Mouse (Mus musculus): ENCODE results near the gene Rnf185. TPM values are rescaled to one million over a fixed set of nuclear protein-coding genes. Genes with fewer than 3 reads are reported as not detected.

Gene Rnf185
- polyA plus RNA-seq, 1 experiment from 2014 or later = 19.4 TPM

- ATAC-seq (ENCODE audit: low FRiP score, low TSS enrichment) (peak; percentile 11; the same call in 1 of the 2 replicates), DNase-seq (ENCODE audit: low spot score) (peak; percentile 26)
- Histone ChIP-seq H3K27me3 (ENCODE audit: control insufficient read depth, insufficient read depth, low read length) (no peaks in the 10 kb centered on the region), H3K4me1 (replicated peaks; ENCODE audit: control insufficient read depth, insufficient read depth) (no peaks in the 10 kb centered on the region), H3K36me3 (ENCODE audit: control insufficient read depth, insufficient read depth, low read length) (no peaks in the 10 kb centered on the region; the same call in 1 of the 2 replicates), H3K4me3 (ENCODE audit: low read depth, low read length) (no peak overlapping the region), H3K9ac (ENCODE audit: low read length) (no peak overlapping the region), H3K27ac (replicated peaks) (peak overlapping the region; percentile 65), H3K4me2 (replicated peaks; ENCODE audit: low read depth) (no peak overlapping the region), H3K9me3 (ENCODE audit: control insufficient read depth, low read length) (no peaks in the 10 kb centered on the region)
- WGBS = 56% methylated on average over 5 of the region's 5 CpGs
- TF ChIP-seq CTCF (IDR thresholded peaks at IDR 0.05; ENCODE audit: low read depth) (no peak), EP300 (optimal IDR thresholded peaks at IDR 0.05) (no peak)
Measured at GRCm38 (mm10) chr11:3390789-3391188, 61.4 kb downstream of the Rnf185 start.

DNA sequence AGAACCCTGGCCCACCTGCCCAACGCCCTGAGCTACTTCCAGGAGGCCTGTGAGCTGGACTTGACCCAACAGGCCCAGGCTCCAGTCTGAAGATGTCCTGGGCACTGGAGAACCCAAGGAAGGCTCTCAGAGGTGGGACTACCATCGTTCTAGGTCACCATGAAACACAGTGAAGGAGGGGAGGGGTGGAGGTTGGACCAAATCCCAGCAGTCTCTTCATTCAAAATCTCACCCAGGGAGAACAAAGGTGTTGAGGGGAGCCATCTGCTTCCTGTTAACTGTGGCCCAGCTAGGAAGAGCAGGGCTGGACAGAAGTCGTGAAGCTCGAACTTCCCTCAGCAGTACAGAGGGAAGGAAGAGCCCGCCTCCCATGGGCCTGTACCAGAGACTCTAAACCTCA, 62.2 kb downstream of the Rnf185 start:
- TF ChIP-seq EP300 (optimal IDR thresholded peaks at IDR 0.05) = no peak
- TF ChIP-seq CTCF (IDR thresholded peaks at IDR 0.05; ENCODE audit: low read depth) = no peak
- 68% methylated on average over 5 of the region's 5 CpGs for WGBS
- no peaks in the 10 kb centered on the region for H3K36me3 ChIP-seq (ENCODE audit: control insufficient read depth, insufficient read depth, low read length)
- no peaks in the 10 kb centered on the region for H3K4me1 ChIP-seq (replicated peaks; ENCODE audit: control insufficient read depth, insufficient read depth)
- H3K4me3 ChIP-seq (ENCODE audit: low read depth, low read length) = no peak overlapping the region
- no peak for ATAC-seq (ENCODE audit: low FRiP score, low TSS enrichment)
- H3K27me3 ChIP-seq (ENCODE audit: control insufficient read depth, insufficient read depth, low read length) = no peaks in the 10 kb centered on the region
- H3K9me3 ChIP-seq (ENCODE audit: control insufficient read depth, low read length) = no peaks in the 10 kb centered on the region
- H3K9ac ChIP-seq (ENCODE audit: low read length) = no peak overlapping the region
- peak overlapping the region; percentile 65 for H3K27ac ChIP-seq (replicated peaks)
- no peak overlapping the region for H3K4me2 ChIP-seq (replicated peaks; ENCODE audit: low read depth)
- DNase-seq (ENCODE audit: low spot score) = no peak

GRCm38 (mm10) chr11:3387482-3388196, 64.5 kb downstream of the Rnf185 start:
- Histone ChIP-seq H3K27ac (replicated peaks) (no peak overlapping the region), H3K4me2 (replicated peaks; ENCODE audit: low read depth) (no peak overlapping the region), H3K36me3 (ENCODE audit: control insufficient read depth, insufficient read depth, low read length) (no peaks in the 10 kb centered on the region; the same call in 1 of the 2 replicates), H3K4me1 (replicated peaks; ENCODE audit: control insufficient read depth, insufficient read depth) (no peaks in the 10 kb centered on the region), H3K9ac (ENCODE audit: low read length) (no peak overlapping the region), H3K4me3 (ENCODE audit: low read depth, low read length) (no peak overlapping the region), H3K9me3 (ENCODE audit: control insufficient read depth, low read length) (no peaks in the 10 kb centered on the region), H3K27me3 (ENCODE audit: control insufficient read depth, insufficient read depth, low read length) (no peaks in the 10 kb centered on the region)
- WGBS = 62% methylated on average over 6 of the region's 6 CpGs
- peak; percentile 73 for ATAC-seq (ENCODE audit: low FRiP score, low TSS enrichment)
- peak; percentile 37 for TF ChIP-seq CTCF (IDR thresholded peaks at IDR 0.05; ENCODE audit: low read depth)
- no peak for TF ChIP-seq EP300 (optimal IDR thresholded peaks at IDR 0.05)
- peak; percentile 53 for DNase-seq (ENCODE audit: low spot score)

DNA sequence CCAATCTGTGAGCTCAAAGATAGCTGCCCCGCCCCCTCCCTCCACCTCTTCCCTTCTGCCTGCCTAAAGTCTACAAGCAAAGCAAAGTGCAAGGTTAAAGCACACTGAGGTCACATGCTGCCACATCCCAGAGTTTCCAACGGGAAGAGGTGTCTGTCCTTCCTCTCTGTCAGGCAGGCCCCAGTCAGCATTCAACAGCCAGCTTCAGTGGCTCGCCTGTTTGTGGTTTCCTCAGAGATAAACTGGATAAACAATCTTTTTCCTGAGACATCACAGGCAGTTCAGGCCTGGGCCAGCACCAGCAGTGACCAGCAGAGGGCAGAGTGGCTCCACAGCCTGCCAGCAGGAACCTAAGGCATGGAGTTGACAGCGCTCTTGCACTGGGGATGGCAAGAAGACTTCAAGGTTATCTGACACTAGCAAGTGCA, 65.2 kb downstream of the Rnf185 start:
- 15% methylated on average over 4 of the region's 4 CpGs for WGBS
- ATAC-seq (ENCODE audit: low FRiP score, low TSS enrichment) (peak; percentile 86), DNase-seq (ENCODE audit: low spot score) (peak; percentile 94)
- no peaks in the 10 kb centered on the region for H3K4me1 ChIP-seq (replicated peaks; ENCODE audit: control insufficient read depth, insufficient read depth)
- H3K9ac ChIP-seq (ENCODE audit: low read length) = no peak overlapping the region
- H3K36me3 ChIP-seq (ENCODE audit: control insufficient read depth, insufficient read depth, low read length) = no peaks in the 10 kb centered on the region; the same call in 1 of the 2 replicates
- no peak overlapping the region for H3K4me2 ChIP-seq (replicated peaks; ENCODE audit: low read depth)
- H3K9me3 ChIP-seq (ENCODE audit: control insufficient read depth, low read length) = no peaks in the 10 kb centered on the region
- TF ChIP-seq EP300 (optimal IDR thresholded peaks at IDR 0.05) (no peak), CTCF (IDR thresholded peaks at IDR 0.05; ENCODE audit: low read depth) (peak; percentile 100)
- no peak overlapping the region for H3K27ac ChIP-seq (replicated peaks)
- no peak overlapping the region for H3K4me3 ChIP-seq (ENCODE audit: low read depth, low read length)
- H3K27me3 ChIP-seq (ENCODE audit: control insufficient read depth, insufficient read depth, low read length) = no peaks in the 10 kb centered on the region

GRCm38 (mm10) chr11:3382602-3383594, 69.3 kb downstream of the Rnf185 start:
- TF ChIP-seq EP300 (optimal IDR thresholded peaks at IDR 0.05) (no peak), CTCF (IDR thresholded peaks at IDR 0.05; ENCODE audit: low read depth) (peak; percentile 46)
- no peak overlapping the region for H3K4me2 ChIP-seq (replicated peaks; ENCODE audit: low read depth)
- WGBS = 84% methylated on average over 5 of the region's 5 CpGs
- H3K4me3 ChIP-seq (ENCODE audit: low read depth, low read length) = no peak overlapping the region
- H3K9me3 ChIP-seq (ENCODE audit: control insufficient read depth, low read length) = no peaks in the 10 kb centered on the region
- no peaks in the 10 kb centered on the region; the same call in 1 of the 2 replicates for H3K36me3 ChIP-seq (ENCODE audit: control insufficient read depth, insufficient read depth, low read length)
- DNase-seq (ENCODE audit: low spot score) = no peak
- ATAC-seq (ENCODE audit: low FRiP score, low TSS enrichment) = no peak
- H3K27ac ChIP-seq (replicated peaks) = no peak overlapping the region
- H3K27me3 ChIP-seq (ENCODE audit: control insufficient read depth, insufficient read depth, low read length) = no peaks in the 10 kb centered on the region
- no peak overlapping the region for H3K9ac ChIP-seq (ENCODE audit: low read length)
- no peaks in the 10 kb centered on the region for H3K4me1 ChIP-seq (replicated peaks; ENCODE audit: control insufficient read depth, insufficient read depth)
